Mouse (Mus musculus) frontal cortex, postnatal 36 days (tissue): Measurements from ENCODE around the gene Myocos.

Experiments used
- DNase-seq, 2 experiments: peaks; one replicate each; pipeline ENCODE4 v3.0.0; 2022; ENCODE audit warnings: low spot score in 2 of 2

Gene Myocos

GRCm38 (mm10) chr1:162615511-162615910 lies 42.5 kb downstream of the Myocos start:
- DNase-seq: no peak

GRCm38 (mm10) chr1:162611191-162611590 lies 46.8 kb downstream of the Myocos start:
- no peak for DNase-seq

DNA sequence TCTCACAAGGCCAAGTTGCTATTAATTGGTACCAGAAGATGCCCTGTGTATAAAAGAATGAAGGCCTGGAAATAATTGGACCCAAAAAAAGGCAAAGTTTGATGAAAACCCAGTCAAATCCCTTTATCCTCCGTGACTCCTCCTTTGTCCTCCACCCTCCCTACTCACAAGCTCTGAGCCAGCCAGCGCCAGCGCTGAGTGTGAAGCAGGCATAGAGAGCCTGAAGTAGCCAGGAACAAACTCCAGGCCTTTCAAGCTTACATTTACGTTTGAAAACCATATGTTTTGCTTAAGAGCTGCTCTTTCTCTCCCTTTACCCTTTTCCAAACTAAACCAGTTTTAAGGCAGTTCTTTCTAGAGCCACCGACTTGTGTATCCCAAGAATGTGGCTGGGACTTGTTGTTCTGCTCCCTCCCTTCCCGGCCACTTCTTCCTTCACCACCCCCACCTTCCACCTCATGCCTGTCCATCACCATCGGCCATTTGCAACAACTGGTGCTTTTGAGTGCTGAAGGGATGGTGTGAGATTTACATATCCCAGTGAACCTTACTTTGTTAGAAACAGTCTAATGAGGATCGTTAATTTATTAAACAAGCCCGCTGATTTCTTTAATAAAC lies 48.3 kb downstream of the Myocos start:
- no peak for DNase-seq

DNA sequence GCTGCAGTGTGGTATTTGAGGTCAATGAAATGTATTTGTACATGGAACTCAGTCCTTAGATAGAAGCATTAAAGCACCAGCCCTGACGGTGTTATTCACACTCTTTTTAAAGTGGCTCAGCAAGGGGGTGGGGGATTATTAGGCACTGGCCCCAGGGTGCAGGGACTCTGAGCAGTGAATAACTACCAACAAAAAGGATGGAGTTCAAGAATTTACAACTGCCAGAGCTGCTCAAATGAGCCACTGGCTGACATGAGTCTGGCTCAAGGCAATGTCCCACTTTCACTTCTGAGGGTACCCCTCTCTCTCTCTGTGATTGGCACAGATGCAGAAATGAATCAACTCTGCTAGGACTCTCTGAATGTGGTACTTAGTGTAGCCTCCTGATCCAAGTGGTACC lies 49.9 kb downstream of the Myocos start:
- DNase-seq: no peak

DNA sequence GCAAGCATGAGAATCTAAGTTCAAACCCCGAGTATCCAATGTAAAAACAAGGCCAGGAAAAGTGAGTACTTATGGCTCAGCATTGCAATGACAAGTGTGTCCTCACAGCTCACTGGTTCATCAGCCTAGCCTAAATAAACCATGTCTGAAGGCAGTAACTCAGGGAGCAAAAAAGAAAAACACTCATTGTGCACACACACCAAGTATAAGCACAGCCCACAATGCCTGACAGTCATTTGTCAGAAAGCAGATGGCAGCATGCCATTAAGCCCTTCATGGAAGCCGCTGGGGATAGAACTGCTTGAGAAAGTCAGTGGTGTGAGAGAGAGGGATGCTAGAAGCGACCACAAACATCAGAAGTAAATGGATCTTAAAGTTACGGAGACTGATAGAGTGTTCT lies 56.7 kb downstream of the Myocos start:
- no peak for DNase-seq

GRCm38 (mm10) chr1:162599617-162600016 lies 58.4 kb downstream of the Myocos start:
- no peak for DNase-seq

GRCm38 (mm10) chr1:162597379-162598102 lies 60.5 kb downstream of the Myocos start:
- DNase-seq: no peak
